Mouse (Mus musculus) neural tube, embryonic 10.5 days (tissue): ENCODE measurements around the gene Milr1.
"Not testable (repeated sequence)": the region's sequence is repeated elsewhere in the genome, so short reads cannot be mapped to it uniquely, and the experiment has no call there.

Experiments used
- DNase-seq: peaks from one replicate; pipeline ENCODE4 v3.0.0-alpha.2; 2017; ENCODE audit warnings: low spot score; ENCODE audit errors: extremely low spot score

Gene Milr1

DNA sequence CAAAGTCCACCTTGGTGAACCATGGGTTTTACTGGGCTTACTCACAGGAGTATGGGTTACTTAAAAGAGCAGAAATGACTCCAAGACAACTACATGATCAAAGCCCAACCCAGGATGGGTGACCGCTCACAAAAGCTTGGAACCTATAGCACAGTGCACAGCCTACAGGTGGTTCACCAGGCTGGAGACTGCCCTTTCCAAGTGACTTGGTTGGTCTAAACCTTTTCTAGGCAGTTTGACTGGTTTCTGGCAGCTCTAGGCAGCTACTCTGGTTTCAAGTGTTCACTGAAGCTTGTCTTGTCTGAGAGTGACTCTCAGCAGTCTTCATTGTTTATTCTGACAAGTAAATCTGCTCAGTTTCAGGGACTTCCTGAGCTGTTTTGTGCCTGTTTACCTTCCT lies 21.4 kb upstream of the Milr1 start:
- no peak for DNase-seq

DNA sequence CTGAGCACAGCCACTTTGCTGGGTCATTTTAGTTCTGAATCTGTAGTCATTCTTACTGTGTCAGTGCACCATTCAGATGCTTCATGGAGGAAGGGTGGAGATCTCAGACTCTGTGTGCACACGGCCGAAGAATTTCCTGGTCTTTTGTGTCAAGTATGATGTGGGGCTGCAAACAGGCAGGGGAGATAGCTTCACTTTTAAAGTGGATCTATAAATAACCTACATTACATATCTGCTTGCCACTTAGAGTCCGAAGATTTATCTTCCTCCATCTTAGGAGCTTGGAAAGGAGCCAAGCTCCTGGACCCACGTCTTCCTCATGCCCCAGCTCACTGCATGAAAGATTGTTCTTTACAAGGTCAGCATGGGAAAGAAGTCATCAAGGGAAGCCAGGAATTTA lies 20.3 kb upstream of the Milr1 start:
- DNase-seq: no peak

DNA sequence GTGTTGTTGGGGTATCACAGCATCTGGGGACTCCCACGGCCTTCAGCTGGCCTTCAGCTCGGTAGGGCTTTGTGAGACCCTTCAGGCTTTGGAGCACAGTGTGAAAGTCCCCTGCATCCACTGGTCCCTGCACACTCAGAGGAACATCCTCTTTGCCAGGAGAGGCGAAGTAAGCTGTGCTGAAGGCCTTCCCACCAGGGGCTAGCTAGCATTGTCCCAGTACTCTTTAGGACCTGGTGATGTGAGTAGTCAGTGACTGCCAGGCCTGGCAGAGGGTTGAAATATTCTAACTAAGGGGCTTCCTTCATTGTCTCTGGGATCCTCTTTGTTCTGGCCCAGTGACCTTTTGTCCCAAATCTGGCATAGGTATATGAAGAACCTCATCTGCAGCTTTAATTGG lies 14.4 kb upstream of the Milr1 start:
- DNase-seq: no peak

DNA sequence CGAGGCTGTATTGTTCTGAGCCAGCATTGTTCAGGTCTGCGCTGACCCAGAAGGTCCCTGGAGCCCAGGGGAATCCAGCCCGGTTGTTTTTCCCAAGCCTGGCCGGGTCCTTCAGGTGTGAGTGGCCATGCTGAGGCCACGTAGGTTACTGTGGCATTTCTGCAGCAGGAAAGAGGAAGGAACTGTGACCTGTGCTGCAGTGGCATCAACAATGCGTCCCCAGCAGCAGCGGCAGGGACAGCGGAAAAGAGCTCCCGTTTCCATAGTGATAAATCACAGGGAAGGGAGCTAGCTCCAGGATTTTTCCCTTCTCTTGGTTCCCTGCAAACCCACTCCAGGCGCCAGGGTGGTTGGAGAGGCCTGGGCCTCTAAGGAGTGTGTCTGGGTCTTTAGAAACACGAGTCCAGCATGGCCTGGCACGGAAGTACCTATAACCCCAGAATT lies 13.8 kb upstream of the Milr1 start:
- DNase-seq: no peak

DNA sequence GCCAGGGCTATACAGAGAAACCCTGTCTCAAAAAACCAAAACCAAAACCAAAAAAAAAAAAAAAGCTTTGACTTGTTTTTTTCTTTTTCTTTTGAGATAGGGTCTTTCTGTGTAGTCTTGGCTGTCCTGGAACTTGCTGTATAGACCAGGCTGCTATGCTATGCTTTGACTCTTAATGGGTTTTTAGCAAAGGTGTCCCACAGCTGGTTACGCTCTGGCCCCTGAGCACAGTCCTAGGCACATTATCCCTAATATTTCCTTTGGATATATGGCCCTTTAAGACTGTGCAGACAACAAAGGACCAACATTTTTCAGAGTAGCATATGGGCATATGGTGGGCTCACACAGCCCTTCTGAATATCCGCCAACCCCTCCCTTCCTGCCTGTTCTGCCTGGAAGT lies 11.9 kb upstream of the Milr1 start:
- DNase-seq: no peak

DNA sequence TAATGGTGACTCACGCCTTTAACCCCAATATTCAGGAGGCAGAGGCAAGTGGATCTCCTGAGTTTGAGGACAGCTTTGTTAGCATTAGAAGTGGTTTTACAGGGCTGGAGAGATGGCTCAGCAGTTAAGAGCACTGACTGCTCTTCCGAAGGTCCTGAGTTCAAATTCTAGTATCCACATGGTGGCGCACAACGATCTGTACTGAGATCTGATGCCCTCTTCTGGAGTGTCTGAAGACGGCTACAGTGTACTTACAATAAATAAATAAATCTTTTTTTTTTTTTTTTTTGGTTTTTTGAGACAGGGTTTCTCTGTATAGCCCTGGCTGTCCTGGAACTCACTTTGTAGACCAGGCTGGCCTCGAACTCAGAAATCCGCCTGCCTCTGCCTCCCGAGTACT lies 10.3 kb upstream of the Milr1 start:
- not testable (repeated sequence) for DNase-seq

DNA sequence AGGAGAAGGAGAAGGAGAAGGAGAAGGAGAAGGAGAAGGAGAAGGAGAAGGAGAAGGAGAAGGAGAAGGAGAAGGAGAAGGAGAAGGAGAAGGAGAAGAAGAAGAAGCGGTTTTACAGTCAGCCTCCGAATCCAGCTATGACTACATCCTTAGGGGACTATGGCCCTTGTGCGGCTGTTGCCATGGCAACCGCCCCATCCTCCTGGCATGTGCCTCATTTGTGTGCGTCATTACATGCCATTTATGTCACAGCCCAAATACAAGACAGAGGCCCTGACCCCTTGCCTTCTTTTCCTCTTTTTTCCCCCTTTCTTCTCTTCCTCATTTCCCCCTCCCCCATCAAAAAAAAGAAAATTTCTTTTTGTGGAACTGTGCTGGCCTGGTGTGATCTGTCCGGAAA lies 9.8 kb upstream of the Milr1 start:
- DNase-seq: peak; percentile 41

DNA sequence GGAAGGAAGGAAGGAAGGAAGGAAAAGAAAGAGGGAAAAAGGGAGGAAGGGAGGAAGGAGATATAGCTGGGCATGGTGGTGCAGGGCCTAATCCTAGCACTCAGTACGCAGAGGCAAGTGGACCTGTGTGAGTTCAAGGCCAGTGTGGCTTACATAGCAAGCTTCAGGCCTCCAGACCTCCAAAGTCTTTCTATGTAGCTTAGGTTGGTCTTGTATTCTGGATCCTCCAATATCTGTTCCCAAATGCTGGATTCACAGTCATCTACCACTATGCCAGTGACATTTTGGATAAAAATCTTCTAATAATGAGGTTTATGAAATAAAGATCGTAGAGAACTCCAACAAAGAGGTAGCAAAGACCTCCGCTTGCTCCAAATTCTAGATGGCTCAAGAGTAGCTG lies 9.2 kb upstream of the Milr1 start:
- no peak for DNase-seq

DNA sequence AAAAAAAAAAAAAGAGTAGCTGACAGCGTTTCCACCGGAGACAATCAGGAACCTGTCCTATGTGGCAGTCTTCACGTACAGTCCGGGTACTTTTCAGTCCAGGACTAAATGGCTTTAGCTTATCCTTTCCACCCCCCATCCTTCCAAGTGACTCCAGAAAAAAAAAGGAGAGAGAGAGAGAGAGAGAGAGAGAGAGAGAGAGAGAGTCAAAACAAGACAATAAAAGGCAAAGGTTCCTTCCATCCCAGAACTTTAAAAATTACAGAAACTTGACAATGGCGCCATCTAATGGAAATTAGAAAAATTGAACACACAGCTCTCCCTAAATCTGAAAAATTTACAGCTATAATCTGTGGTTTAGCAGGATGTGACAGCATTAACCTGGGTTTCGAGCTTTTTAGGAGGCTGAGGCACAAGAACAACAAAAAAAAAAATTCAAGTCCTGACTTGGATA lies 8.6 kb upstream of the Milr1 start:
- DNase-seq: no peak

DNA sequence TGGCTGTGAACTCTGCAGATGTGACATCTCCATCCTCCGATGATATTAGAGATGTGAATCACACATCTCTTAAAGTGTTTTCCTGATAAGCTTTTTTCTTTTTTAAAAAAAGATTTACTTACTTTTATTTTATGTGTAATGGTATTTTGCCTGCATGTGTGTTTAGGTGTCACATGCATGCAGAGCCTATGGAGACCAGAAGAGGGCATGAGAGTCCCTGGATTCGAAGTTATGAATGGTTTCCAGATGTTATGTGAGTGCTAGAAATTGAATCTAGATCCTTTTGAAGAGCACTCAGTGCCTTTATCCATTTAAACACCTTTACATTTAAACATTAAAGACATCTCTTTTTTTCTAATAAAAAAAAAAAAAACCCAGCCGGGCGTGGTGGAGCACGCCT lies 6.1 kb upstream of the Milr1 start:
- DNase-seq: no peak

DNA sequence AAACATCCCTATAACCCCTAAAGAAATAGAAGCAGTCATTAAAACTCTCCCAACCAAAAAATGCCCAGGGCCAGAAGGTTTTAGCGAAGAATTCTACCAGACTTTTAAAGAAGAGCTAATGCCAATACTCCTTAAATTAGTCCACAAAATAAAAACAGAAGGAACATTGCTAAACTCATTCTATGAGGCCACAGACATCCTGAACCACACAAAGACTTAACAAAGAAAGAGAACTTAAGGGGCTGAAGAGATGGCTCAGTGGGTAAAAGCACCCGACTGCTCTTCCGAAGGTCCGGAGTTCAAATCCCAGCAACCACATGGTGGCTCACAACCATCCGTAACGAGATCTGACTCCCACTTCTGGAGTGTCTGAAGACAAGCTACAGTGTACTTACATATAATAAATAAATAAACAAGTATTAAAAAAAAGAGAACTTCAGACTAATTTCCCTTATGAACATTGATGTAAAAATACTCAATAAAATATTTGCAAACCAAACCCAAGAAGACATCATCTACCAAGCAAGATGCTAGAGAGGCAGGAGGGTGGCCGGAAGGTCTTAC lies 1.4 kb upstream of the Milr1 start:
- DNase-seq: not testable (repeated sequence)

DNA sequence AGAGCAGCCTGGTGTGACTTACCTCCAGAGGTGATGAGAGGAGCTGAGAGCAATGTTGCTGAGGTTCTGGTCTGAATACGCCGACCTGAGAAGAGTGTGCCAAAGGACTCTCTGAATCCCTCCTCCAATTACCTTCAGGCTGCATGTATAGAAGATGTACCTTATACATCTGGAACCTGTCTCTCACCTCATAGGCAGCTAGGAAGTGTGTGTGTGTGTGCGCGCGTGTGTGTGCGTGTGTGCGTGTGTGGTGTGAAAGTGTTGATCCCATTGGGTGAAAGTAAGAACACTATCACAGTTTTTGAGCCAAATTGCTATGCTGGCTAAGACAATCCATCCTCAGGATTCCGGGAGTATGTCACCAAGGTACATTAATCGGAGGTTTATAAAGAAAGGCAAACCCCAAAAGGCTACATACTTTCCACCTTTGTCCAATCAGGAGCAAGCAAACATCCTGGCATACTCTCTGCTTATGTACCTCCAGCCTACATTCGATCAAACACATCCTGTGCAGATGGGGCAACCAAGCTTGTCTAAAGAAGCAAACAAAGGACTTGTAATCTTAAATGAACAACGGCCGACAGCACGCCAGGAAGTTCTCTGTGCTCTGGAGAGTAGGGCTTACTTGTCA lies 790 bp upstream of the Milr1 start, which contains the start of gene Pecam1:
Pecam1 (minus strand) TSS at position 508 of the 631 bp plus-strand sequence.
- DNase-seq: no peak

DNA sequence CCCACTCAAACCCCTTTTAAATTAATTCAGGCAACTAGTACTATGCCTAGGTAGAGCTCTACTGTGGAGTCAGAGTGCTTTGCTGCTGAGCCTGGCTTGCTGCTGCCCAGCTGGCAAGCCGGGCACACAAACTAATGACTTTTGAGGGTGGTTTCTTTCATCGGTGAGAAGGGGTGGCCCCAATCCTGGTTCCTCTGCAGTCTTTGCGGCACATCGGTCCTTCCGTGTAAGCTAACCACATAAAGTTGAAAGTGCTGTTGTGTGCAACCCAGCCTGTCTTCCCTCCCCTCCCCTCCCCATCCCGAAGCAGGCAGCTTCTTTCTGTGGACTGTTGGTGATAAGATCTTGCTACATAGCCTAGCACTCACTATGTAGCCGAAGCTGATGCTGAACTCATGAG lies 1.1 kb downstream of the Milr1 start:
- no peak for DNase-seq

DNA sequence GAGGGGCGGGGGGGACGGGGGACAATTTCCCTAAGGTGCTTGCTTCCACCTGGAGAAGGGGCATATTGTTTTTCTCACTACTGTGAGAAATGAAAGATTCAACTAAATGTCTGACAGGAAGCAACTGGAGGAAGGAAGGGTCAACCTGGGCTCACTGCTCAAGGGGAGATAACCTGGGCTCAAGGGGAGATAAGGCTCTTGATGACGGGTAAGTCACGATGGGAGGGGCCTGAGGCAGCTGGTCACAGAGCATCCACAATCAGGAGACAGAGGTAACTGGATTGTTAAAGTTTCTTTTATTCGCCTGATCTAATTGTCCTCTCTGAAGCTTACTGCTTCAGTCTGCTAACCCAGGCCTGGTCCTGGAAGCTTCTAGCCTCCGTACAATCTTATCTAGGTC lies 2.3 kb downstream of the Milr1 start:
- no peak for DNase-seq

DNA sequence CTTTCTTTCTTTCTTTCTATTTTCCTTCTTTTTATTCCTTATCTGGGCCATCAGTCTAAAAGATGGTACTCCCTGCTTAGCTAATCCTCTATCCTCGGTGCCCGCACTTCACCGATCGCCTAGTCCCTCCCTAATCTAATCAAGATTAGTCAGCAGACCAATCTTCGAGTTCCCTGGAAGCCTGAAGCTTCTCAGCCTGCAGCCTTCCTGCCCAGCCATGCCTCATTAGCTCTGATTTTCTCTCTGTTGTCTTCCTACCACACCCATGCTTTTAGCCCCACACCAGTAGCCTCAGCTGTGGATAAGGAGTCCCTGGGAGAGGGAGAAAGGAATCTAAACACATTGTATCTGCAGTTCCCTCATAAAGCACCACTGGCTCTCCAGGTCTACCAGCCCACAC lies 4.6 kb downstream of the Milr1 start:
- DNase-seq: no peak

DNA sequence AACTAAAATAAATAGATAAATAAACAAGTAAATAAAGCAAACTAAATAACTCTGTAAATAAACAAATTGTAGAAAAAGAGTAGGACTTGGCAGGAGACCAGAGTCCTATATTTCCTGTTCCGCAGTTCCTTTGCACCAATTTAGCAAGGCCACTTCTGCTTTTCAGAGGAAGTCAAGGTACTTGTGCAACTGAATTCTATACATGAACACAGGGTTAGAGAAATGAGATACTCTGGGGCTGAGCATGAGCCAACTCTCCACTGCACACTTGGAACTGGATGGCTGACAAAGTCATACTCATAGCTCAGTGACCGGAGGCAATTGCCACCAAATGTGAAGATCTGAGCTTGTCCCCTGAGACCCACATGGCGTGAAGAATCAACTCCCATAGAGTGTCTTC lies 8.0 kb downstream of the Milr1 start:
- no peak for DNase-seq

DNA sequence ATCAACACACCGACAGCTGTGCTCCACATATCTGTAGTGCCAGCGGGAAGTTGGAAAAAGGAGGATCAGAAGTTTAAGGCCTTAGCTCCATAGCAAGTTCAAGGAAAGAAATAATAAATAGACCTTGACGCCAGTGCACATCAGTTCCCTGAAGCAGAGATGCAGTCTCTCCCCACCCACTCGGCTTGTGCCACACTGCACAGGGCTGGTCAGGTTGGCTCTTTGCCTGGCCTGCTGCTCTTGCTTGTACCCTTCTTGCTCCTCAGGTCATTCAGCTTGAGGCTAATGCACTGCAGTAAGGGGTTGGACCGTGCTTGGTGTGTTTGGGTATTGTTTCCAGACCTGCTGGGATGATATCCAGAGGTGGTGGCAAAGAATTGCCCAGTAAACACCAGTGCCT lies 9.5 kb downstream of the Milr1 start:
- no peak for DNase-seq

DNA sequence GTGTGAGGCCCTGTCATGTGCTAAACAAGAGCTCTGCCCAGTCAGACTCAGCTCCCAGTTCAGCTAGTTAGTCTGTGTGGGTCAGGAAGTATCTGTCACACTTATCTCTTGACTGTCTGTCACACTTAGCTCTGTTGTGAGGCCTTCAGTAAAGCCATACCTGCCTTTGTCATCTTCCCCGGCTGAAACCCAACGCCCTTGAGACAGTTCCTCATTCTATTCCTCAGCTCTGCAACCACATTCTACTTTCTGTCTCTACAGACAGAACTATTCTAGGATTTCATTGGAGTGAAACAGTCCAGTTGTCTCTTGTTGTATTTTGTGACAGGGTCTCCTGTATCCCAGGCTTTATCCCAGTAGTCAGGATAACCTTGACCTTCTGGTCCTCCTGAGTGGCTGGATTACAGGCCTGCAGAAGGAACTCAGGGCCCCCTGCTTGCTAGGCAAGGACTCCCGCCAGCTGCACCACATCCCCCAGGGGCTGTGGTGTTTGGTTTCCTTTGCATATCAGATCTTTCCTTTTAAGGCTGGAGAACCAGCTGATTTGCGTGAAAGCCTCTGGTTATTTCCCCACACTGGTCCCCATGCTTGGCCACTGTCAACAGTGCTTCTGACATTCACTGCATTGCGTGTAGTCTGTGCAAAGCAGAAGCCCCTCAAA lies 11.2 kb downstream of the Milr1 start:
- DNase-seq: no peak

DNA sequence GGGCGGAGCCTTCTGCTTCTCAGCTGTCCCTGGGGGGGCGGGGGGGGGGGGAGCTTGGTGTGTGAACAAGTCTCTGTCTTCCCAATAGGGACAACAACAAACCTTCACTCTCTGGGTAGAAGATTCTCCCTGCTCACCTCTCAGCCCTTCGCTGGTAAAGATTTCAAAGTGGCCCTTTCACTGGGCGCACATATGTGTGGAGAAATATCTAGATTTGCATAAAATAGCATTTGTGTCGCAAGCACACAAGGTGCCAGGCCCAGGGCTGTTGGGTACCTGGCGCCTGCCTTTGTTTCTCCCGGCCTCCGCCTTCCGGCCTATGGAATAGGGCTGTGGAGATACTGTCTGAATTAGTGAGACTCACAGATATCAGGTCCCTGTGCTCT lies 11.8 kb downstream of the Milr1 start:
- no peak for DNase-seq

DNA sequence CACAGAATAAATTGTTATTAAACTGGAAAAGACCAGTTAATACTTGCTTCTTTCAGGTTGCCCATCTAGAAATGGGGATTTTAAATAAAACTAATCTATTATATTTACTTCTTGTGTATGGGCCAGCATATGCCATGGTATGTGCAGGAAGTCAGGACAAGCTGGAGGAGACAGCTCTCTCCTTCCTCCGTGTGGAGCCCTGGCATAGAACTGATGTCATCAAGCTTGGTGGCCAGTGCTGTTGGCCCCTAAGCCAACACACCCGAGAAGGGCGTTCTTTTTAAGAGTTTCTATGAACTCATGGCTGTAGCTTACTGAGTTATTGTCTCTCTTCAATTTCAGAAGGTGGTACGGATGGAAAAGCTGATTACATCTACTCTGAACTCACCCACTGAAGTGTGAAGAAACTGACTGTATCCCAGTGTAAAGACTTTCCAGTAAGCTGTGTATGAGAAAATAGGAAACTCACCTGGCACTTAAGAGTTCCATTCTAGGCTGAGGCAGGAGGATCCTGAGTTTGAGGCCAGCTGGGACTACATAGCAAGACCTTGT lies 15.7 kb downstream of the Milr1 start:
- no peak for DNase-seq

DNA sequence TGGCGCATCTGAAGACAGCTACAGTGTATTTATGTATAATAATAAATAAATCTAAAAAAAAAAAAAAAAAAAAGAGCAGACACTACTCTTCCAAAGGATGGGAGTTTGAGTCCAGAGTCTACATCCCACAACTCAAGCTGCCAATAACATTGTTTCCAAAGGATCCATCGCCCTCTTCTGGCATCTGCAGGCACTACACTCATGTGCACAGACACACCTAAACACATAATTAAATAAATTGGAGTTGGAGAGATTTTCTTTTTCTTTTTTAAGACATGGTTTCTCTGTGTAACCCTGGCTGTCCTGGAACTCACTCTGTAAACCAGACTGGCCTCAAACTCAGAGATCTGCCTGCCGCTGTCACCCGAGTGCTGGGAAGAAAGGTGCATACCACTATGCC lies 16.5 kb downstream of the Milr1 start:
- no peak for DNase-seq

DNA sequence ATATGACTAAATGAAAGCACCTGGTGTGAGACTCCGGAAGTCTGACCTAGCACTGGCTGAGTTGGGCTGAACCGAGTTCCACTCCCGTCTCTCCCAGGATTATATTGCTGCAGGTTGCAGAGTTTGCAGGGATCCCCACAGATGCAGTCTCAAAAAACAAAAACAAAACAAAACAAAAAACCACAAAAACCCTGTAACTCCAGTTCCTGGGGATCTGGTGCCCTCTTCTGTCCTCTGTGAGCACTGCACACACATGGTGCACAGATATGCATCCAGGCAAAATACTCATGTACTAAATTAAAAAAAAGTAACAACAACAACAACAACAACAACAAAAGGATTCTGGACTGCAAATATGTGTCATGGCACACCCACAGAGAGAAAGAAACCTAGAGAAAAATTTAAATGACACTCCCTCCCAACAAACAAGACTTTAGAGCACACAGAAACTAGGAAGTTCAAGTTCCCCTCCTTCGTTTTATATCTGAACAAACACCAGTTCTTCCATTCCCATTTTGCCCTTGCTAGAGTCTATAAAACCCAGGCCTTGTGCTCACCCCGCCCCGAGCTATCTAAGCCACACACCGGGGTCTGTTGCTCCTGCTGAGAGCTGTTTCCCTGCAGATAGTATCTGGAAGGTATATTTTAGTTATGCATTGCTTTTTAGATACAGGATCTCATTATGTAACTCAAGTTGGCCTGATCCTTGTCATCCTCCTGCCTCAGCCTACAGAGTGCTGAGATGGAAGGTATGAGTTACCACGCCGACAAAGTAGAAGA lies 19.4 kb downstream of the Milr1 start:
- DNase-seq: no peak
